Mouse (Mus musculus): ENCODE results near the gene Rgs14. TPM values are rescaled to one million over a fixed set of nuclear protein-coding genes. Genes with fewer than 3 reads are reported as not detected.

Rgs14 gene
- total RNA-seq, 2 experiments from 2014 or later: 0.76 to 0.96 TPM

DNA sequence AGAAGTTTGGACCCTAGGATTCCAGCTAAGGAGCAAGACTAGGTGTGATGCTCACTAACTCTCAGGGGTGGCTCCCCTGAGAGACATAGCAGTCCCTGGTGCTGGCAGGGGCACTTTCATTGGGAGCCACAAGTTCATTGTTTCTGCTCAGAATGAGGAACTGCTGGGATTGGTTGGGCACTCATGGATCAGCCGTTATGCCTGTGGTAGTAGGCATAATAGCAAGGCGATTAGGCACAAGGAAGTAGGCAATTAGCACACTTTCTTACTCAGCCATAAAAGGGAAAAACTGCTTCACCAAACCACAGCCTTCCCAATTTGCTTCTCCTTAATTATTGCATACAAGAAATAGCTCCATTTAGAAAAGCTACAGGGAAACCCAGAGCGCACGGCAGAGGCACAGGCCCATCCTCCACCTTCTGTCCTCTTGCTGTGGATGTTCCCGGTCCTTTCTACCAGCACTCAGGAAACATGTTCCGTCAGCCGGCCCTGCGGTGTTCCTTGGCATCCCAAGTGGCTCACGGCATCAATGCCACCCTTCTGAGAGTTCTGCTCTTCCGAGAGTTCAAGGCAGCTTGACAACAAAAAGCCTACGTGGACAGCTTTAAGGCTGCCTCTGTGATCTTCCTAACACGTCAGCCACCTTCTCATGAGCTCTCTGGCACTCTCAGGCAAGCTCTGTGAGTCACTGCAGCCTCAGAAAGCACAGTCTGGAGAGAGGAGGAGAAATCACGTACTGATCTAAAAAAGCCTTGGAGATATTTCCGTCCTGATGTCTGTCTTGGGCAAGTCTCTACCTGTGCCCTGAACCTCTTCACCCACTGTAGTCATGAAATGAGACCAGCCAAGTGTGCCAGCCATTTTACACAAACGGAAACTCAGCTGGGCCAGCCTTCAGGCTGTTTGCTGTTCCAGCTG lies 34.7 kb downstream of the Rgs14 start:
- DNase-seq (ENCODE audit: low spot score in 2 of 2): no peak

DNA sequence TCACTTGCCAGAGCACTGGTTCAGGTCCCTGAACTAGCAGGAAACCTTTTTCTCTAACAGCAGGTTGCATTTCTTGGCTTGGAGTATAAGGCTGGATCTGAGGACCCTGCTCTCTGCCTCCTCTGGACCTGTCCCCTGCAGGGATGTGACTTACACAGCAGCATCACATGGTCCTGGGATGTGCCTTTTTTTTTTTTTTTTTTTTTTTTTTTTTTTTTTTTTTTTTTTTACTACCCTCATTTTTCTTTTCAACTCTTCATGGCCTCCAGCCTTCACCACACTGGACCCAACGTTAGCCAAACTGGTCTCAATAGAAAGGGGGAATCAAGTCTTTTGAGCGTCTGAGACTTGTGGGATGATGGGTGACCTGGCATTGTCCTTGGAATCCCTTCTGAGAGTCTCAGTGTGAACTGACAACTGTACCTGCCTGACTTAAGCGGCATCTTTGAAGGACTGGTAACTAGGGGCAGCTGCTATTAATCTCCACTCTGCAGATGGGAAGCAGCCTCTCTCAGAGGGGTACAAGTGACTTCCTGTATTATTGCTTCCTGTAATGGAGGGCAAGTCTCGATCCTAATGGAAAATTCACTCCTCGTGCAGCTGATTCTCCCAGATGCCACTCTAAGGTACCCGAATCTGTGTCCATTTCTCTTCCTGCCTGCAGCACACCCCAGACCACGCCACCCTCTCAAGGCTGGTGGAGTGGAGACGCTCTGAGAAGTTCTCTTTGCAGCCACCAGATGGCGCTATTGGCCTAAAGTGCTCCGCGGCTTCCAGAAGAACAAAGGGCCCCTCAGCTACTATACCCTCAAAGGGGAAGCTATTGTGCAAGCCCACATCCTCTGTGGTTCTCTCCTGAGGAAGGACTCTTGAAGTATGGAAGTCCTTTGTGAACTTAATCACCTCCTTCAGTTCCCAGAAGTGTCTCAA lies 35.6 kb downstream of the Rgs14 start:
- DNase-seq (ENCODE audit: low spot score in 2 of 2): peak; percentile 75 to 79

GRCm38 (mm10) chr13:55405783-55406390 lies 36.4 kb downstream of the Rgs14 start:
- DNase-seq (ENCODE audit: low spot score in 2 of 2): no peak

DNA sequence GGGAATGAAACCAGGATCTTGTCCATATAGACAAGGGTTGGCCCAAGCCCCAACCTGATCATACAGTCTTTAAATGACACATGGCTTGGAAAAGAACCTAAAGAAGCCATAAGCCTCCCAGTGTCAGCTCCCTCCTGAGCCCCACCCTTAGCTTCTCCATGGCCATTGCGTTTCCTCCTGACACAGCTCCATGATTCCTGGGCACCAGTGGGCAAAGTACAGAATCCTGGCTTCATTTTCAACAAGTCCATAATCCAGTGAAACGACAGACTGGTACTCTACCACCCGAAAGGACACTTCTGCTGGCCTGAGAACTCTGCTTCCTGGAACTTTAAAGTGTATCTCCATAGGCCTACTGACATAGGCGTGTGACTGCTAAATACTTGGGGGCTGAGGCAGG lies 37.8 kb downstream of the Rgs14 start:
- DNase-seq (ENCODE audit: low spot score in 2 of 2): no peak

DNA sequence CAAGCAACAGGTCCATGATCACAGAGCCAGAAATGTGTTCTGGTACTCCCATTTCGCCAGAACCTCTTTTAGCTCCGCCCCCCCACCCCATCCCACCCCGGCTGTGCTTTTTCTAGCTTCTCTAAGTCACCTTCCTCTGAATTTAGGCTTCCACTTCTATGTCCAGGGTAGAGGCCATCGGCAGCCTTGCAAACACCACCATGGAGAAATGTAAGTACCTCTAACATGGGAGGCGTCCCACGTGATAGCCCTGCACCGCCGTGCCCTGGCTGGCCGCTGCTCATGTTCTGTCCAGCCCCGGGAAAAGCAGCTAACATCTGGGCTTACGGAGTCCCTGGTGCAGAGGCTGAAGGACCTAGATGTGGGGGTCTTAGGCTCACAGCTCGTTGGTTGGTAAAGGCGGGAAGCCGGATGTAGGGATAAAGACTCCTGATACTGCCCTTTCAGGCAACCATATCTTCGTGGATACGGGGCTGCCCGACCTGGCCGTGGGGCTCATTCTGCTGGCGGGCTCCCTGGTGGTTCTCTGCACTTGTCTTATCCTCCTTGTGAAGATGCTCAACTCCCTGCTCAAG lies 39.1 kb downstream of the Rgs14 start:
- DNase-seq (ENCODE audit: low spot score in 2 of 2): no peak

DNA sequence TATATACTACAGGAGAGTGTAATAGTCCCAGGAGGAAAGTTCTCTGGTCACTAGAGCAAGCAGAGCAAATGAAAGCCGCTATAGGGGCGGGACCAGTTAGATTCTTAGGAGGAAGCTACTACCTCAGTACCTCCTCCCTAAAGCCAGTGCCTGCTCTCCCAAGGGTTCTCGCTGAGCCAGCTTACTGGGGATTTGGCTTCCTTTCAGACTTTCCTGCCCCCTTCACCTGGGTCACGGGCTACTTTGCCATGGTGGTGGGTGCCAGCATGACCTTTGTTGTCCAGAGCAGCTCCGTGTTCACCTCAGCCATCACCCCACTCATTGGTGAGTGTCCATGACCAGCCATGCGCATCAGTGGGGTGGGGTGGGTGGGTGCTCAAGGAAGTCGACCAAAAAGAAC lies 42.3 kb downstream of the Rgs14 start:
- no peak for DNase-seq (ENCODE audit: low spot score in 2 of 2)

GRCm38 (mm10) chr13:55412643-55413307 lies 43.2 kb downstream of the Rgs14 start:
- DNase-seq (ENCODE audit: low spot score in 2 of 2): no peak

- no peak for DNase-seq (ENCODE audit: low spot score in 2 of 2)
Observed at GRCm38 (mm10) chr13:55413333-55413732, 43.8 kb downstream of the Rgs14 start.

DNA sequence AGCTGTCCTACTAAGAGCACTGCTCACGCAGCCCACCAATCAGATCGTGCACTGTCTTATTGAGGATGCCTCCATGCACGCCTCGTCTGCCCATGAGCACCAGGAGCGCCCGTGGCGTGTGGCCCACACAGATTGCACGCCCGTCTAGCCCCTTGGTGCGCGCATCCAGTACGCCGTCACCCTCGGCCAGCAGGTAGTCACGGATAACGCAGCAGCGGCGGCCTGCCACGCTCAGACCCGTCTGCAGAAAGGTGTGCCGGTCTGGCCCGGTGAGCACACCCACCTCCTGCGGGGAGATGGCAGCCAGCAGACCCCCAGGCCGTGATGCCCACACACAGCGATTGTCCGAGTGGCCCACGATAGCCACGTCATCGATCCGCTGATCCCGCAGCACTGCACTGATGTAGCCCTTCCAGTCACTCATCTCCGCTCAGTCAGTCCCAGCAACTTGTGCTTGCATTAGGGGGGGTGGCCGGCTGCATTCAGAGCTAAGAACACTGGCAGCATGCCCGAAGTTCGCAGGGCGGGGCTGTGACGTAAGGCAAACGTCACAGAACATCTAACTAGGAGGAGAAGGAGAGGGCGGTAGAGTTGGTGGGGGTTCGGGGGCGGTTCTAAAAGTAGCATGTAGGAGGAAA lies 45.3 kb downstream of the Rgs14 start, which contains the start of gene Pfn3:
Pfn3 (minus strand) TSS at position 490 of the 638 bp plus-strand sequence.
- DNase-seq (ENCODE audit: low spot score in 2 of 2): no peak

DNA sequence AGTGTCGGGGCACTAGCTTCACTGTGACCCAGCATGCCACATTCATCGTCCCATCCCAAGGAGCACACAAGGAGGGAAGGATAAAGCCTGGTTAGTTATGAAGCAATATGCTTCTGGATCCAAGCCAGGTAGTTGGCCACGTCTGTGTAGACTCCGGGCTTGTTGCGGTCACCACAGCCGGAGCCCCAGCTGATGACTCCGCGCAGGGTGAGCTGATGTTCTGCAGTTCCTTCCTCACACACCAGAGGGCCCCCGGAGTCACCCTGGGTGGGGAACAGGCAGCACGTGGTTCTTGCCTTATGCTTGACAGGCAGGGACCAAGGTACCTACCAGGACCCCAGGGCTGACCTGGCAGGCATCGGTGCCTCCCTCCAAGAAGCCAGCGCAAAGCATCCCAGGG lies 48.5 kb downstream of the Rgs14 start:
- DNase-seq (ENCODE audit: low spot score in 2 of 2): peak; percentile 91 to 92

- no peak for DNase-seq (ENCODE audit: low spot score in 2 of 2)
Observed at GRCm38 (mm10) chr13:55419142-55419541, 49.6 kb downstream of the Rgs14 start.

DNA sequence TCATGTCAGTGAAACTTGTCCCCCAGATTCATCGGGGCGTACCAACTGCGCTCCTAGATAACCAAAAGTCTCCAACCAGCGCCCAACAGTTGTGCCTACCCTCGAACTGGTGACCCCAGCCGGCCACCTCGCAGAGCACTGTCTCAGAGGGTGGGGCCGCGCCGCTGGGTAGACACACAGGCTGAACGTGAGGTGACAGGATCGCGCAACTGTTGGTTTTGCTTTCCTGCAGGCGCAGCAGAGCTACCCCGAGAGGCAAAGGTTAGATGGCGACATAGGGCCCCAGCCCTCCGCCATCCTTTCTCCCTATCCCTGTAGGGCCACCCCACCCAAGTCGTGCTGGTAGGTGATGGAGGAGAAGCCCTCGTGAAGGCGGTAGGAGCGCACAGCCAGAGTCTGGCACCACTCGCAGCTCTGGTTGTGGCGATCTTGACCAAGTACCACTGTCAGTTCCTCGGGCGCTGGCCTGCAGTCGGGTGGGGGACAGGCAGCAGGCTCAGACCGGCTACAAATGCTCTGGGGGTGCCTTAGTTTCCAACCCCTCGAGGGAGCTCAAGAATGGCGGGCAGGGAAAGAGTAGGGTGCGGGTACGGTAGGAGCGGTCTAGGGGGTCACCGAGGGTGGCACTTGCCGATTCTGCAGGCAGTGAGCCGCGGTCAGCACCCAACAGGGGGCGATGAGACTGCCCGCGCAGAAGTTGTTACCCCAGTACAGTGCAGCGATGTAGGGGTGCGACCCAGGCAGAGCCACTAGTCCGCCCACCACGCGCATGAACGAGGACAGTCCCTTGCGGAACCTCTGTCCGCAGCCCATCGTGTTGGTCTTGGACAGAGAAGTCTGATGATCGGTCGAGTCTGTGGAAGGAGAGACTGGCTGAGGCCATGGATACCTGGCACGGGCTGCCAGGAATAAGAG lies 50.7 kb downstream of the Rgs14 start:
- no peak for DNase-seq (ENCODE audit: low spot score in 2 of 2)

DNA sequence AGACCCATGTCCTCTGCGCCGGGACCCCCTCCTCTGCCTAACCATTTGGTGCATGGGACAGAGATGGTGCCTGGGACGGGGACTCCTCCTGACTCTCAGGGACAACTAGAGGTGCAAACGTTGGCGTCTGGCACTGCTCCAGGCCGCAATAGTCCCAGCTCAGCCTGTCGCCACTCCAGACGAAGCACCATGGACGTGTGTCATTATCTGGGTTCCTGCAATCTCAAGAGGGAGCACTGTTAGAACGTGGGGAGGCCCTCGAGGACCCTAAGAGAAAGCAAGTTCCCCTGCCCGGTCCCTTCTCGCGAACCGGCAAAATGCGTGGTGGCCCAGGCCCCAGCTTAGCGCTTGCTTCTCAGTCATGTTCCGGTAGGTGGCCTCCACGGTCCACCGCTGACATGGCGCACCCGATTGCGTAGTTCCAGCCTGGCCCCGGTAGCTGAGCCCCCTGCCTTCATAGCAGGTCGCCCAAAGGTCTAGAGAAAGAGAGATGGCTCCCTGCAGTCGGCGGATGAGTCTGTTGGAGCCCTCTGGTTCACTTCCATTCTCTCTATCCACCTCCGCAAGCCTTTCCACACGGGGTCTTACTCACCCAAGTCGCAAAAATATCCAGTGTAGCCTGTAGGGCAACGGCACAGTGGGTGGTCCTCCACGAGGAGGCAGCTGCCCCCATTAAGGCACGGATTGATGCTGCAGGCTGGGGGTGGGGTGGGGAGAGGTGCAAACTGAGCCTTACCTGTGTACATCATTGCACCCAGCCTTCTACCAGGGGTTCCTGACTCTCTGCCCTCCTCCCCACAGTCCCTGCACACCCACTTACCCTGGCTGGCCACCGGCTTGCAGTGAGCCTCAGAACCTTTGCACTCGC lies 51.6 kb downstream of the Rgs14 start:
- peak; percentile 62 to 73 for DNase-seq (ENCODE audit: low spot score in 2 of 2)

DNA sequence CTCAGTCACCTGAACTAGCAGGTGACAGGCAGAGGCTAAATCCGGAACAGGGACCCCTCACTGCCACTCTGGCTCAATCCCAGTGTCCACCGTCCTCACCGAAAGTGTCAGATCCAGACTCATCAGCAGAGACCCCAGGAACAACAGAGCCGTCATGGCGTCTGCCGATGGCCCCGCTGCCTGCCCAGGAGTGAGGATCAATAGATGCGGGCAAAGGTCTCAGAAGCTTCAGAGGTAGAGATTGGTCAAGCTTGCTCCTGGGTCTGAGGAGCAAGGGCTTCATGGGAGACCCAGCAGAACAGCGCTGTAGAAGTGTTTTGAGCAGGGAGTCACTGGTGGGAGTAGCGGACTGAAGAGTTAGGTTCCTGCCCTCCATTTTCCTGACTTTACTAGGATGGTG lies 57.1 kb downstream of the Rgs14 start, which contains the start of gene F12:
F12 (minus strand) TSS at position 181 of the 400 bp plus-strand sequence.
- no peak for DNase-seq (ENCODE audit: low spot score in 2 of 2)

GRCm38 (mm10) chr13:55429226-55429888 lies 59.8 kb downstream of the Rgs14 start:
- peak; percentile 45 to 55 for DNase-seq (ENCODE audit: low spot score in 2 of 2)

DNA sequence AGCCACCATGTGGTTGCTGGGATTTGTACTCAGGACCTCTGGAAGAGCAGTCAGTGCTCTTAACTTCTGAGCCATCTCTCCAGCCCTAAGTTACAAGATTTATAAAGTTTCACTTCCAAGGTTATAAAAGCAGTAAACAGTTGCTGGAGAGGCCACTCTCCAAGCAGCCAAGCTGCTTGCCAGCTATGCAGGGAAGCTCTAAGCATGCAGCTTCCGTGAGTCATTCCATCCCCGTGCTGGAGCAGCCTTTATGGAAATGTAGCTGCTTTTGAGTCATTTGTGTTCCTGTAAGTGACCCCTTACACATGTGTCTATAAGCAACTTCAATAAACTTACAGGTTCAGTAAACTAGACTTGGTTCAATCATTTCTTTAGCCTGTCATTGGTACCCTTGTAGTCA lies 61.0 kb downstream of the Rgs14 start:
- no peak for DNase-seq (ENCODE audit: low spot score in 2 of 2)

Measured in adrenal gland, adult 18-20 months (tissue).